Mouse (Mus musculus) kidney, embryonic 14.5 days (tissue): ENCODE data around the gene Trit1. TPM values are rescaled to one million over a fixed set of nuclear protein-coding genes. Genes with fewer than 3 reads are reported as not detected.

Experiments
- ATAC-seq: fragments of 200-750 bp; cut with Nextera tagmentation; 2 replicates; pipeline ENCODE4 v1.8.0; 2017; ENCODE audit warnings: moderate number of reproducible peaks, mild to moderate bottlenecking, moderate TSS enrichment, moderate library complexity; ENCODE audit not compliant: low FRiP score, low TSS enrichment
- H3K27ac ChIP-seq: fragments of 300-500 bp; sonication (generic); 2 replicates; pipeline ENCODE4 v1.5.1; 2014; ENCODE audit warnings: low read depth, mild to moderate bottlenecking, low read length, moderate library complexity, mixed read lengths
- H3K27me3 ChIP-seq: fragments of 300-500 bp; sonication (generic); 2 replicates; pipeline ENCODE4 v1.6.1; 2014; ENCODE audit warnings: mild to moderate bottlenecking, low read length; ENCODE audit not compliant: control insufficient read depth, insufficient read depth
- H3K36me3 ChIP-seq: fragments of 300-500 bp; sonication (generic); 2 replicates; pipeline ENCODE4 v1.6.1; 2014; ENCODE audit warnings: low read length, mixed read lengths; ENCODE audit not compliant: control insufficient read depth, insufficient read depth
- H3K4me1 ChIP-seq: fragments of 300-500 bp; sonication (generic); 2 replicates; pipeline ENCODE4 v1.6.1; 2014; ENCODE audit warnings: low read length, mixed read lengths; ENCODE audit not compliant: control insufficient read depth, insufficient read depth
- H3K4me2 ChIP-seq: fragments of 300-500 bp; sonication (generic); replicated peaks from 2 replicates; pipeline ENCODE4 v1.6.1; 2014; ENCODE audit warnings: low read depth, mild to moderate bottlenecking, low read length
- H3K4me3 ChIP-seq: fragments of 300-500 bp; sonication (generic); 2 replicates; pipeline ENCODE4 v1.5.1; 2014; ENCODE audit warnings: mild to moderate bottlenecking, low read length
- H3K9ac ChIP-seq: fragments of 300-500 bp; sonication (generic); 2 replicates; pipeline ENCODE4 v1.6.1; 2014; ENCODE audit warnings: low read depth, mild to moderate bottlenecking, low read length, moderate library complexity
- H3K9me3 ChIP-seq: fragments of 300-500 bp; sonication (generic); 2 replicates; pipeline ENCODE4 v1.6.1; 2016; ENCODE audit warnings: low read length; ENCODE audit not compliant: control insufficient read depth
- WGBS: fragments of 180-500 bp; shearing (Covaris S2); extraction: QIAGEN DNeasy Blood & Tissue Kit; methylation state at CpG from one replicate; pipeline ENCODE4 v1.1.7; 2014; 5-methylcytosine and 5-hydroxymethylcytosine counted together
- polyA plus RNA-seq: library from polyadenylated mRNA; unstranded; fragments of >200 nt; fragmentation: Nextera tagmentation; extraction: Ambion mirVana; gene quantifications from 2 replicates; pipeline ENCODE4 v1.2.1, GENCODE M21; 2014

Gene Trit1
- polyA plus RNA-seq, 1 experiment from 2014 or later, result 21.7 TPM

GRCm38 (mm10) chr4:123046300-123046699 is 29.9 kb downstream of the Trit1 start:
- no peaks in the 10 kb centered on the region for H3K9me3 ChIP-seq
- H3K4me3 ChIP-seq, result no peak overlapping the region
- 71% methylated on average over 3 of the region's 3 CpGs for WGBS
- H3K4me1 ChIP-seq, result no peaks in the 10 kb centered on the region
- H3K4me2 ChIP-seq, result no peak overlapping the region
- no peak overlapping the region for H3K27ac ChIP-seq
- no peak for ATAC-seq
- H3K9ac ChIP-seq, result no peak overlapping the region
- no peaks in the 10 kb centered on the region for H3K27me3 ChIP-seq
- peaks cover 75% of the 10 kb centered on the region for H3K36me3 ChIP-seq

- Histone ChIP-seq H3K9ac (no peak overlapping the region), H3K4me1 (no peaks in the 10 kb centered on the region), H3K4me3 (no peak overlapping the region), H3K9me3 (no peaks in the 10 kb centered on the region), H3K27ac (peak overlapping the region; percentile 26; the same call in 1 of the 2 replicates), H3K36me3 (peaks cover 89% of the 10 kb centered on the region), H3K27me3 (no peaks in the 10 kb centered on the region), H3K4me2 (no peak overlapping the region)
- WGBS, result 56% methylated on average over 5 of the region's 5 CpGs
- peak; percentile 86 for ATAC-seq
Observed at GRCm38 (mm10) chr4:123050681-123051211, 34.3 kb downstream of the Trit1 start.

GRCm38 (mm10) chr4:123053179-123053578 is 36.8 kb downstream of the Trit1 start:
- H3K9me3 ChIP-seq, result no peaks in the 10 kb centered on the region
- H3K9ac ChIP-seq, result no peak overlapping the region
- 78% methylated on average over 11 of the region's 11 CpGs for WGBS
- H3K27ac ChIP-seq, result no peak overlapping the region
- no peak overlapping the region for H3K4me2 ChIP-seq
- no peak overlapping the region for H3K4me3 ChIP-seq
- no peak for ATAC-seq
- no peaks in the 10 kb centered on the region for H3K27me3 ChIP-seq
- no peaks in the 10 kb centered on the region for H3K4me1 ChIP-seq
- H3K36me3 ChIP-seq, result peaks cover 83% of the 10 kb centered on the region

GRCm38 (mm10) chr4:123054172-123054790 is 37.9 kb downstream of the Trit1 start:
- Histone ChIP-seq H3K4me1 (no peaks in the 10 kb centered on the region), H3K4me3 (no peak overlapping the region), H3K4me2 (no peak overlapping the region), H3K9me3 (no peaks in the 10 kb centered on the region), H3K36me3 (peaks cover 73% of the 10 kb centered on the region), H3K27me3 (no peaks in the 10 kb centered on the region), H3K9ac (no peak overlapping the region), H3K27ac (no peak overlapping the region)
- WGBS, result 78% methylated on average over 16 of the region's 16 CpGs
- no peak for ATAC-seq

GRCm38 (mm10) chr4:123056560-123057109 is 40.2 kb downstream of the Trit1 start:
- ATAC-seq, result no peak
- 64% methylated on average over 3 of the region's 3 CpGs for WGBS

GRCm38 (mm10) chr4:123057957-123058356 is 41.6 kb downstream of the Trit1 start:
- Histone ChIP-seq H3K4me1 (no peaks in the 10 kb centered on the region), H3K9me3 (no peaks in the 10 kb centered on the region), H3K4me3 (no peak overlapping the region), H3K27ac (no peak overlapping the region), H3K4me2 (no peak overlapping the region), H3K9ac (no peak overlapping the region), H3K36me3 (peaks cover 42% of the 10 kb centered on the region), H3K27me3 (no peaks in the 10 kb centered on the region)
- 52% methylated on average over 1 of the region's 1 CpGs for WGBS
- no peak for ATAC-seq

More at GRCm38 (mm10) chr4:123056560-123057109, 40.2 kb downstream of the Trit1 start:
- Histone ChIP-seq H3K9ac (no peak overlapping the region), H3K27me3 (no peaks in the 10 kb centered on the region), H3K4me2 (no peak overlapping the region), H3K4me3 (no peak overlapping the region), H3K9me3 (no peaks in the 10 kb centered on the region), H3K27ac (no peak overlapping the region), H3K4me1 (no peaks in the 10 kb centered on the region), H3K36me3 (peaks cover 54% of the 10 kb centered on the region)

- no peak overlapping the region for H3K27ac ChIP-seq
- peaks cover 6% of the 10 kb centered on the region; the same call in 1 of the 2 replicates for H3K36me3 ChIP-seq
- H3K9ac ChIP-seq, result no peak overlapping the region
- 0 out of 2 replicates have a peak, but pooled peaks have one; percentile 34 for ATAC-seq
- H3K27me3 ChIP-seq, result no peaks in the 10 kb centered on the region
- WGBS, result 60% methylated on average over 5 of the region's 5 CpGs
- H3K4me3 ChIP-seq, result no peak overlapping the region
- no peak overlapping the region for H3K4me2 ChIP-seq
- no peaks in the 10 kb centered on the region for H3K9me3 ChIP-seq
- H3K4me1 ChIP-seq, result no peaks in the 10 kb centered on the region
Observed at GRCm38 (mm10) chr4:123061744-123062143, 45.3 kb downstream of the Trit1 start.

- no peak overlapping the region for H3K27ac ChIP-seq
- ATAC-seq, result no peak
- no peaks in the 10 kb centered on the region for H3K36me3 ChIP-seq
- no peak overlapping the region for H3K4me2 ChIP-seq
- no peaks in the 10 kb centered on the region for H3K9me3 ChIP-seq
- no peaks in the 10 kb centered on the region for H3K27me3 ChIP-seq
- H3K4me1 ChIP-seq, result no peaks in the 10 kb centered on the region
- no peak overlapping the region for H3K9ac ChIP-seq
- WGBS, result 84% methylated on average over 6 of the region's 6 CpGs
- no peak overlapping the region for H3K4me3 ChIP-seq
Observed at GRCm38 (mm10) chr4:123068646-123069045, 52.2 kb downstream of the Trit1 start.

GRCm38 (mm10) chr4:123071266-123071966 is 55.0 kb downstream of the Trit1 start:
- Histone ChIP-seq H3K36me3 (no peaks in the 10 kb centered on the region), H3K4me2 (peak overlapping the region; percentile 9; the same call in 1 of the 2 replicates), H3K27me3 (no peaks in the 10 kb centered on the region), H3K9me3 (no peaks in the 10 kb centered on the region), H3K4me3 (no peak overlapping the region), H3K9ac (no peak overlapping the region), H3K27ac (no peak overlapping the region), H3K4me1 (no peaks in the 10 kb centered on the region)
- peak; percentile 60; the same call in 1 of the 2 replicates for ATAC-seq
- WGBS, result 9% methylated on average over 13 of the region's 13 CpGs
